Mouse (Mus musculus) erythroblast, embryonic 14.5 days (primary cell): ENCODE measurements around the gene Fndc10.

Experiments used
- GATA1 ChIP-seq: IDR thresholded peaks from 2 replicates; pipeline ENCODE4 v1.6.1; 2012; ENCODE audit warnings: low read length, inconsistent platforms, mixed read lengths
- TAL1 ChIP-seq: IDR thresholded peaks from 3 replicates; pipeline ENCODE4 v1.6.1; 2012; ENCODE audit warnings: low read length, inconsistent platforms, mixed read lengths

GRCm38 (mm10) chr4:155700425-155700824 is 6.3 kb downstream of the Fndc10 start:
- TF ChIP-seq TAL1: no peak
- TF ChIP-seq GATA1: no peak
